Mouse (Mus musculus): ENCODE data around the gene Slc50a1. TPM values are rescaled to one million over a fixed set of nuclear protein-coding genes. Genes with fewer than 3 reads are reported as not detected.

Slc50a1 gene
- polyA plus RNA-seq, 1 experiment from 2014 or later = 70.5 TPM

GRCm38 (mm10) chr3:89229276-89229675, 41.1 kb downstream of the Slc50a1 start:
- Histone ChIP-seq H3K4me3 (ENCODE audit: low read depth, low read length) (no peak overlapping the region), H3K27me3 (replicated peaks; ENCODE audit: control insufficient read depth, insufficient read depth, low read length) (no peaks in the 10 kb centered on the region), H3K4me1 (ENCODE audit: control insufficient read depth, insufficient read depth, low read length) (peaks cover 18% of the 10 kb centered on the region), H3K27ac (replicated peaks; ENCODE audit: low read depth, low read length) (no peak overlapping the region), H3K4me2 (ENCODE audit: low read depth, low read length) (no peak overlapping the region), H3K9me3 (ENCODE audit: control insufficient read depth, low read length) (no peaks in the 10 kb centered on the region), H3K9ac (ENCODE audit: low read depth, low read length) (no peak overlapping the region), H3K36me3 (ENCODE audit: control insufficient read depth, insufficient read depth, low read length) (peaks cover 10% of the 10 kb centered on the region)
- WGBS = 58% methylated on average over 4 of the region's 4 CpGs
- DNase-seq (ENCODE audit: low spot score) (no peak), ATAC-seq (ENCODE audit: low read depth) (no peak)

GRCm38 (mm10) chr3:89228836-89229235, 41.5 kb downstream of the Slc50a1 start, which contains the start of gene Muc1:
Gene Muc1, plus strand, starts transcription at chr3:89229057.
- Histone ChIP-seq H3K4me2 (ENCODE audit: low read depth, low read length) (peak within 1 kb of the TSS; percentile 67), H3K9me3 (ENCODE audit: control insufficient read depth, low read length) (no peaks in the 10 kb centered on the region), H3K4me1 (ENCODE audit: control insufficient read depth, insufficient read depth, low read length) (peaks cover 18% of the 10 kb centered on the region), H3K9ac (ENCODE audit: low read depth, low read length) (peak within 1 kb of the TSS; percentile 53), H3K36me3 (ENCODE audit: control insufficient read depth, insufficient read depth, low read length) (peaks cover 11% of the 10 kb centered on the region), H3K4me3 (ENCODE audit: low read depth, low read length) (peak within 1 kb of the TSS; percentile 38), H3K27ac (replicated peaks; ENCODE audit: low read depth, low read length) (peak within 1 kb of the TSS; percentile 86), H3K27me3 (replicated peaks; ENCODE audit: control insufficient read depth, insufficient read depth, low read length) (no peaks in the 10 kb centered on the region)
- DNase-seq (ENCODE audit: low spot score) (no peak), ATAC-seq (ENCODE audit: low read depth) (no peak)
- WGBS = 28% methylated on average over 10 of the region's 10 CpGs

GRCm38 (mm10) chr3:89228180-89228549, 42.2 kb downstream of the Slc50a1 start:
- peak overlapping the region; percentile 38 for H3K4me3 ChIP-seq (ENCODE audit: low read depth, low read length)
- peak; percentile 51 for ATAC-seq (ENCODE audit: low read depth)
- peaks cover 18% of the 10 kb centered on the region for H3K4me1 ChIP-seq (ENCODE audit: control insufficient read depth, insufficient read depth, low read length)
- no peaks in the 10 kb centered on the region for H3K9me3 ChIP-seq (ENCODE audit: control insufficient read depth, low read length)
- H3K9ac ChIP-seq (ENCODE audit: low read depth, low read length) = peak overlapping the region; percentile 53
- H3K27ac ChIP-seq (replicated peaks; ENCODE audit: low read depth, low read length) = peak overlapping the region; percentile 86
- H3K27me3 ChIP-seq (replicated peaks; ENCODE audit: control insufficient read depth, insufficient read depth, low read length) = no peaks in the 10 kb centered on the region
- DNase-seq (ENCODE audit: low spot score) = peak; percentile 89
- peaks cover 11% of the 10 kb centered on the region for H3K36me3 ChIP-seq (ENCODE audit: control insufficient read depth, insufficient read depth, low read length)
- H3K4me2 ChIP-seq (ENCODE audit: low read depth, low read length) = peak overlapping the region; percentile 67
- WGBS = under 1% methylated on average over 19 of the region's 20 CpGs

- H3K27ac ChIP-seq (replicated peaks; ENCODE audit: low read depth, low read length) = peak overlapping the region; percentile 86
- no peaks in the 10 kb centered on the region for H3K27me3 ChIP-seq (replicated peaks; ENCODE audit: control insufficient read depth, insufficient read depth, low read length)
- peak overlapping the region; percentile 53 for H3K9ac ChIP-seq (ENCODE audit: low read depth, low read length)
- peak; percentile 99 for DNase-seq (ENCODE audit: low spot score)
- ATAC-seq (ENCODE audit: low read depth) = peak; percentile 92
- H3K4me1 ChIP-seq (ENCODE audit: control insufficient read depth, insufficient read depth, low read length) = peaks cover 18% of the 10 kb centered on the region
- H3K4me2 ChIP-seq (ENCODE audit: low read depth, low read length) = peak overlapping the region; percentile 67
- H3K9me3 ChIP-seq (ENCODE audit: control insufficient read depth, low read length) = no peaks in the 10 kb centered on the region
- 4% methylated on average over 35 of the region's 41 CpGs for WGBS
- peak overlapping the region; percentile 38 for H3K4me3 ChIP-seq (ENCODE audit: low read depth, low read length)
- H3K36me3 ChIP-seq (ENCODE audit: control insufficient read depth, insufficient read depth, low read length) = peaks cover 11% of the 10 kb centered on the region
These were observed 42.8 kb downstream of the Slc50a1 start for GRCm38 (mm10) chr3:89227307-89228179.

- 9% methylated on average over 9 of the region's 21 CpGs for WGBS
These were observed 43.5 kb downstream of the Slc50a1 start, which contains the start of gene Mtx1 for GRCm38 (mm10) chr3:89226900-89227299. Gene Mtx1, minus strand, starts transcription at chr3:89227088.

GRCm38 (mm10) chr3:89226361-89226760, 44.0 kb downstream of the Slc50a1 start:
- peaks cover 18% of the 10 kb centered on the region for H3K4me1 ChIP-seq (ENCODE audit: control insufficient read depth, insufficient read depth, low read length)
- ATAC-seq (ENCODE audit: low read depth) (no peak), DNase-seq (ENCODE audit: low spot score) (no peak)
- no peaks in the 10 kb centered on the region for H3K9me3 ChIP-seq (ENCODE audit: control insufficient read depth, low read length)
- no peaks in the 10 kb centered on the region for H3K27me3 ChIP-seq (replicated peaks; ENCODE audit: control insufficient read depth, insufficient read depth, low read length)
- H3K36me3 ChIP-seq (ENCODE audit: control insufficient read depth, insufficient read depth, low read length) = peaks cover 14% of the 10 kb centered on the region
- peak overlapping the region; percentile 67 for H3K4me2 ChIP-seq (ENCODE audit: low read depth, low read length)
- peak overlapping the region; percentile 38 for H3K4me3 ChIP-seq (ENCODE audit: low read depth, low read length)
- H3K27ac ChIP-seq (replicated peaks; ENCODE audit: low read depth, low read length) = peak overlapping the region; percentile 71; the same call in 1 of the 2 replicates
- WGBS = 25% methylated on average over 11 of the region's 11 CpGs
- H3K9ac ChIP-seq (ENCODE audit: low read depth, low read length) = peak overlapping the region; percentile 52

More at GRCm38 (mm10) chr3:89226900-89227299, 43.5 kb downstream of the Slc50a1 start, which contains the start of gene Mtx1:
- H3K36me3 ChIP-seq (ENCODE audit: control insufficient read depth, insufficient read depth, low read length) = peaks cover 11% of the 10 kb centered on the region
- no peaks in the 10 kb centered on the region for H3K27me3 ChIP-seq (replicated peaks; ENCODE audit: control insufficient read depth, insufficient read depth, low read length)
- H3K4me2 ChIP-seq (ENCODE audit: low read depth, low read length) = peak within 1 kb of the TSS; percentile 67
- H3K4me3 ChIP-seq (ENCODE audit: low read depth, low read length) = peak within 1 kb of the TSS; percentile 38
- H3K4me1 ChIP-seq (ENCODE audit: control insufficient read depth, insufficient read depth, low read length) = peaks cover 18% of the 10 kb centered on the region
- H3K9me3 ChIP-seq (ENCODE audit: control insufficient read depth, low read length) = no peaks in the 10 kb centered on the region
- DNase-seq (ENCODE audit: low spot score) (no peak), ATAC-seq (ENCODE audit: low read depth) (0 out of 2 replicates have a peak, but pooled peaks have one; percentile 1)
- H3K9ac ChIP-seq (ENCODE audit: low read depth, low read length) = peak within 1 kb of the TSS; percentile 53
- peak within 1 kb of the TSS; percentile 86 for H3K27ac ChIP-seq (replicated peaks; ENCODE audit: low read depth, low read length)

GRCm38 (mm10) chr3:89225918-89226317, 44.5 kb downstream of the Slc50a1 start:
- Histone ChIP-seq H3K4me1 (ENCODE audit: control insufficient read depth, insufficient read depth, low read length) (peaks cover 18% of the 10 kb centered on the region), H3K9me3 (ENCODE audit: control insufficient read depth, low read length) (no peaks in the 10 kb centered on the region), H3K9ac (ENCODE audit: low read depth, low read length) (peak overlapping the region; percentile 52; the same call in 1 of the 2 replicates), H3K4me3 (ENCODE audit: low read depth, low read length) (peak overlapping the region; percentile 38; the same call in 1 of the 2 replicates), H3K36me3 (ENCODE audit: control insufficient read depth, insufficient read depth, low read length) (peaks cover 19% of the 10 kb centered on the region), H3K27me3 (replicated peaks; ENCODE audit: control insufficient read depth, insufficient read depth, low read length) (no peaks in the 10 kb centered on the region), H3K27ac (replicated peaks; ENCODE audit: low read depth, low read length) (no peak overlapping the region), H3K4me2 (ENCODE audit: low read depth, low read length) (peak overlapping the region; percentile 67)
- DNase-seq (ENCODE audit: low spot score) (peak; percentile 67), ATAC-seq (ENCODE audit: low read depth) (0 out of 2 replicates have a peak, but pooled peaks have one; percentile 2)
- WGBS = 42% methylated on average over 4 of the region's 4 CpGs

- H3K9ac ChIP-seq (ENCODE audit: low read depth, low read length) = no peak overlapping the region
- peaks cover 20% of the 10 kb centered on the region for H3K36me3 ChIP-seq (ENCODE audit: control insufficient read depth, insufficient read depth, low read length)
- no peak overlapping the region for H3K27ac ChIP-seq (replicated peaks; ENCODE audit: low read depth, low read length)
- H3K9me3 ChIP-seq (ENCODE audit: control insufficient read depth, low read length) = no peaks in the 10 kb centered on the region
- DNase-seq (ENCODE audit: low spot score) = no peak
- H3K4me2 ChIP-seq (ENCODE audit: low read depth, low read length) = peak overlapping the region; percentile 67
- no peaks in the 10 kb centered on the region for H3K27me3 ChIP-seq (replicated peaks; ENCODE audit: control insufficient read depth, insufficient read depth, low read length)
- WGBS = 55% methylated on average over 12 of the region's 12 CpGs
- H3K4me1 ChIP-seq (ENCODE audit: control insufficient read depth, insufficient read depth, low read length) = peaks cover 18% of the 10 kb centered on the region
- ATAC-seq (ENCODE audit: low read depth) = no peak
- H3K4me3 ChIP-seq (ENCODE audit: low read depth, low read length) = 0 out of 2 replicates have a peak overlapping the region, but pooled peaks have one; percentile 3
These were observed 45.0 kb downstream of the Slc50a1 start for GRCm38 (mm10) chr3:89225321-89225815.

Measured in embryonic facial prominence, embryonic 14.5 days (tissue).